Mouse (Mus musculus): ENCODE measurements around the gene Trem3.

Gene Trem3

GRCm38 (mm10) chr17:48247221-48247928 is at the start of gene Trem3:
Trem3 (plus strand) TSS chr17:48247777.
- no peak for DNase-seq

- DNase-seq, result no peak
Measured at GRCm38 (mm10) chr17:48203086-48203485, 44.5 kb upstream of the Trem3 start.

GRCm38 (mm10) chr17:48212596-48212995 is 35.0 kb upstream of the Trem3 start:
- DNase-seq, result no peak

GRCm38 (mm10) chr17:48213511-48213910 is 34.1 kb upstream of the Trem3 start:
- no peak for DNase-seq

GRCm38 (mm10) chr17:48215429-48215828 is 32.1 kb upstream of the Trem3 start:
- no peak for DNase-seq

- no peak for DNase-seq
Measured at GRCm38 (mm10) chr17:48230680-48231079, 16.9 kb upstream of the Trem3 start.

- DNase-seq, result no peak
Measured at GRCm38 (mm10) chr17:48232518-48232917, 15.1 kb upstream of the Trem3 start, which contains the start of gene Trem1. Trem1 (plus strand) TSS chr17:48232768.

GRCm38 (mm10) chr17:48233789-48234188 is 13.8 kb upstream of the Trem3 start:
- DNase-seq, result no peak

GRCm38 (mm10) chr17:48234550-48234949 is 13.0 kb upstream of the Trem3 start:
- no peak for DNase-seq

GRCm38 (mm10) chr17:48235773-48236370 is 11.7 kb upstream of the Trem3 start:
- no peak for DNase-seq

GRCm38 (mm10) chr17:48237621-48238020 is 10.0 kb upstream of the Trem3 start:
- no peak for DNase-seq

- DNase-seq, result no peak
Measured at GRCm38 (mm10) chr17:48249039-48249438, 1.5 kb downstream of the Trem3 start.

- DNase-seq, result no peak
Measured at GRCm38 (mm10) chr17:48249501-48249900, 1.9 kb downstream of the Trem3 start.

- DNase-seq, result no peak
Measured at GRCm38 (mm10) chr17:48250631-48251030, 3.1 kb downstream of the Trem3 start.

GRCm38 (mm10) chr17:48256575-48256974 is 9.0 kb downstream of the Trem3 start:
- no peak for DNase-seq

GRCm38 (mm10) chr17:48261868-48262267 is 14.3 kb downstream of the Trem3 start:
- no peak for DNase-seq

- no peak for DNase-seq
Measured at GRCm38 (mm10) chr17:48263741-48264362, 16.3 kb downstream of the Trem3 start, which contains the start of gene Treml4. Treml4 (plus strand) TSS chr17:48264295.

GRCm38 (mm10) chr17:48264662-48265061 is 17.1 kb downstream of the Trem3 start:
- no peak for DNase-seq

- DNase-seq, result no peak
Measured at GRCm38 (mm10) chr17:48266138-48266537, 18.6 kb downstream of the Trem3 start.

GRCm38 (mm10) chr17:48266610-48267304 is 19.2 kb downstream of the Trem3 start:
- DNase-seq, result no peak

GRCm38 (mm10) chr17:48267591-48267990 is 20.0 kb downstream of the Trem3 start:
- DNase-seq, result no peak

GRCm38 (mm10) chr17:48268276-48268675 is 20.7 kb downstream of the Trem3 start:
- no peak for DNase-seq

- DNase-seq, result no peak
Measured at GRCm38 (mm10) chr17:48269833-48270232, 22.3 kb downstream of the Trem3 start.
